Mouse (Mus musculus) spleen, postnatal 14 days (tissue): ENCODE measurements around the gene Olfr646.

Source experiments
- DNase-seq, 2 experiments: peaks; one replicate each; pipeline ENCODE4 v3.0.0; 2021 to 2022; ENCODE audit warnings: low spot score in 2 of 2

The Olfr646 gene

GRCm38 (mm10) chr7:104104757-104104972 is at the start of gene Olfr646:
TSS of gene Olfr646 (plus strand) at chr7:104104873.
- DNase-seq: no peak

- no peak for DNase-seq
Measured at GRCm38 (mm10) chr7:104059215-104059614, 45.5 kb upstream of the Olfr646 start.

- no peak for DNase-seq
Measured at GRCm38 (mm10) chr7:104061345-104061744, 43.3 kb upstream of the Olfr646 start, which contains the start of gene 4930516K23Rik. TSS of gene 4930516K23Rik (minus strand) at chr7:104061445.

GRCm38 (mm10) chr7:104071769-104072168 is 32.9 kb upstream of the Olfr646 start, which contains the start of gene Olfr644:
TSS of gene Olfr644 (minus strand) at chr7:104071869.
- no peak for DNase-seq

- DNase-seq: no peak
Measured at GRCm38 (mm10) chr7:104085365-104085764, 19.3 kb upstream of the Olfr646 start, which contains the start of gene Olfr645. TSS of gene Olfr645 (minus strand) at chr7:104085465.

GRCm38 (mm10) chr7:104103913-104104756 is 538 bp upstream of the Olfr646 start:
- no peak for DNase-seq

- no peak for DNase-seq
Measured at GRCm38 (mm10) chr7:104129726-104130125, 25.1 kb downstream of the Olfr646 start, which contains the start of gene Ubqln5. TSS of gene Ubqln5 (minus strand) at chr7:104129826.

- no peak for DNase-seq
Measured at GRCm38 (mm10) chr7:104137305-104137704, 32.6 kb downstream of the Olfr646 start, which contains the start of gene Olfr643. TSS of gene Olfr643 (minus strand) at chr7:104137405.

GRCm38 (mm10) chr7:104143179-104143578 is 38.5 kb downstream of the Olfr646 start, which contains the start of gene Ubqln3:
TSS of gene Ubqln3 (minus strand) at chr7:104143279.
- DNase-seq: no peak

DNA sequence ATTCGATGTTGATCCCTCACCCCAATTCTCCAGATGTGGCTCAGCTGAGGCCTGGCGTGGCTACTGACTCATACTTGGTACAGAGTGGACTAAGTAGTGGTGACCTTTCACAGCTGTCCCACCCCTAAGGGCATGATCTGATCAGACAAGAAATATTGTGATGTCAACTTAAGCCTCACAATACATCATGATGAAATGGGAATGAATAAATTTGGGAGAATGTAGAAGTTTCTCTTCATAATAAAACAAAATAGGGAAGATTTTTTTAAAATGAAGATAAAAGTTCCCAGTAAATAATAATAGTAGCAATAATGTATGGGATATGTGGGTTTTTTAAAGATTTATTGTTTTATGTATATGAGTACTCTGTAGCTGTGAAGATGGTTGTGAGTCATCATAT is 45.8 kb downstream of the Olfr646 start, which contains the start of gene Ubqlnl:
Gene Ubqlnl, minus strand, starts transcription at position 101 of the 400 bp plus-strand sequence.
- DNase-seq: no peak
